Mouse (Mus musculus) CH12.LX (cell line): ENCODE results near the gene Sh3rf3.

Experiments used
- KAT2A ChIP-seq: IDR thresholded peaks from 2 replicates; pipeline ENCODE4 v1.6.1; 2012; ENCODE audit warnings: low read length, improper control_type of control experiment, inconsistent platforms; ENCODE audit not compliant: insufficient replicate concordance
- POLR2A ChIP-seq: IDR thresholded peaks from 2 replicates; pipeline ENCODE4 v1.6.1; 2011; ENCODE audit warnings: low read depth, mild to moderate bottlenecking, improper control_type of control experiment, low read length
- ZC3H11A ChIP-seq: IDR thresholded peaks from 2 replicates; pipeline ENCODE4 v1.6.1; 2012; ENCODE audit warnings: low read depth, mild to moderate bottlenecking, inconsistent platforms, low read length, improper control_type of control experiment

DNA sequence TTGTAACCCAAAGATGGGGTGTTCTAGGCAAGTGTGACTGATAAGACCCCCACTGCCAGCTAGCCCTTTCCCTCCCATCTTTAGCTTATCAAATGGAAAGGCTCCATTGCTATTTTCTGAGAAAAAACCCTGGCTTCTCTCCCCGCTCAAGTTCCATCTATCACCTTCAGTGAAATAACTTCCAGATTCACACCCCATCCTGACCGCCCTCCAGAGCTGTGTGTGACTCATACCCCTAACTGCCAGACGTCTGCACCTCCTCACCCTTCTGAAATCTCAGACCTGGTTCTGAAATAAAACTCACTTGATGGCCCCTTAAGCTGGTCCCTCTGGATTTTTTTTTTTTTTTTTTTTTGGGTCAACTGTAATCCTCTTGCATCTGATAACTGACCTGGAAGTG lies 5.2 kb upstream of the Sh3rf3 start:
- TF ChIP-seq POLR2A = no peak
- TF ChIP-seq KAT2A = no peak
- TF ChIP-seq ZC3H11A = no peak
